ENCODE assay signal across 7 mouse cellular contexts in the genomic region with DNA sequence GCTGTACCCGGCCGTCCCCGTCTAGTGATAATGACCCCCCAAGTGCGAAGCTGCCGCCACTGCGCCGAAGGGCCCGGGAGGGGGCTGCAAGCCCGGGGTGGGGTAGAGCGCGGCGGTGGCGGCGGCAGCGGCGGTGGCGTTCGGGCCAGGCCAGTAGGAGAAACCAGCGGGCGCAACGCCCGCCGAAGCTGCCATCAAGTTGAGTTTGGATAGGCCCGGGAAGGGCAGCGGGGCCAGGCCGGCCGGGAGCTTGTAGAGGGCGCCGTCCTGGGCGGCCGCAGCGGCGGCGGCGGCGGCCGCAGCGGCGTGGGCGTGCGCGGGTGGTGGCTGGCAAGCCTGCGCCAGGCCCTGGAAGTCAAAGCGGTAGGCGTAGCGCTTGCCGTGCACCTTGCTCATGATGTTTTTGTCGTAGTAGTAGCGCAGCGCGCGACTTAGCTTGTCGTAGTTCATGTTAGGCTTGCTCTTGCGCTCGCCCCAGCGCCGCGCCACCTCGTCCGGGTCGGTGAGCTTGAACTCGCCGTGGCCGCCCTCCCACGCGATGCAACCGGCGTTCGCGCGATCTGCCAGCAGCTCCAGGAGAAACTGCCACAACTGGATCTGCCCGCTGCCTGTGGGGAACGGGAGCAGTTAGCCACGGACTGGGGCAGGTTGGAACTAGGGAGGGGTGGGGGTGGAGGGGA. TPM values are rescaled to one million over a fixed set of nuclear protein-coding genes. Genes with fewer than 3 reads are reported as not detected.
DNase-seq lines count a peak whose midpoint lies in the region; ATAC-seq and TF ChIP-seq lines count a peak whose summit lies in the region.

No protein-coding gene starts in this region.

- H3K36me3 ChIP-seq in liver, adult 2 months (ENCODE audit: control insufficient read depth, insufficient read depth, low read length): no peaks in the 10 kb centered on the region
- H3K36me3 ChIP-seq in forebrain, embryonic 10.5 days (replicated peaks): no peaks in the 10 kb centered on the region
- no peaks in the 10 kb centered on the region for H3K36me3 ChIP-seq in intestine, embryonic 15.5 days
- no peaks in the 10 kb centered on the region for H3K36me3 ChIP-seq in neural tube, embryonic 13.5 days

- no peak for DNase-seq in liver, adult 2 months (ENCODE audit: extremely low read depth, low read depth, low spot score)
- DNase-seq in liver: no peak
- DNase-seq in forebrain, embryonic 10.5 days (ENCODE audit: extremely low spot score, low spot score): no peak
- DNase-seq in right cerebral cortex, postnatal 4 days: no peak
- DNase-seq in layer of hippocampus, adult 9-11 months: no peak

- ATAC-seq in intestine, embryonic 15.5 days: no peak
- ATAC-seq in neural tube, embryonic 13.5 days (ENCODE audit: low read depth): no peak

- no peak overlapping the region for H3K27ac ChIP-seq in liver, adult 2 months (replicated peaks; ENCODE audit: insufficient read depth, low read depth, low read length)
- no peak overlapping the region for H3K27ac ChIP-seq in forebrain, embryonic 10.5 days
- no peak overlapping the region for H3K27ac ChIP-seq in intestine, embryonic 15.5 days
- no peak overlapping the region for H3K27ac ChIP-seq in neural tube, embryonic 13.5 days (replicated peaks)

- peak overlapping the region; percentile 66 for H3K4me2 ChIP-seq in intestine, embryonic 15.5 days (replicated peaks)
- H3K4me2 ChIP-seq in neural tube, embryonic 13.5 days: peak overlapping the region; percentile 67

- H3K4me3 ChIP-seq in liver, adult 2 months (ENCODE audit: insufficient read depth, low read depth, low read length): peak overlapping the region; percentile 6; the same call in 1 of the 2 replicates
- peak overlapping the region; percentile 45 for H3K4me3 ChIP-seq in forebrain, embryonic 10.5 days
- peak overlapping the region; percentile 31 for H3K4me3 ChIP-seq in intestine, embryonic 15.5 days (replicated peaks)
- H3K4me3 ChIP-seq in neural tube, embryonic 13.5 days: peak overlapping the region; percentile 38

- peaks cover 31% of the 10 kb centered on the region for H3K27me3 ChIP-seq in liver, adult 2 months (ENCODE audit: control insufficient read depth, insufficient read depth, low read length)
- H3K27me3 ChIP-seq in forebrain, embryonic 10.5 days (ENCODE audit: poor library complexity, severe bottlenecking): peaks cover 100% of the 10 kb centered on the region
- H3K27me3 ChIP-seq in intestine, embryonic 15.5 days (replicated peaks): peaks cover 85% of the 10 kb centered on the region
- H3K27me3 ChIP-seq in neural tube, embryonic 13.5 days: peaks cover 94% of the 10 kb centered on the region

- WGBS in liver, adult 2 months: 2% methylated on average over 72 of the region's 74 CpGs
- under 1% methylated on average over 74 of the region's 74 CpGs for WGBS in forebrain, embryonic 10.5 days
- WGBS in intestine, embryonic 15.5 days: under 1% methylated on average over 69 of the region's 74 CpGs
- WGBS in neural tube, embryonic 13.5 days: under 1% methylated on average over 74 of the region's 74 CpGs

- H3K9ac ChIP-seq in liver, adult 2 months (ENCODE audit: low read depth, low read length): no peak overlapping the region
- H3K9ac ChIP-seq in intestine, embryonic 15.5 days: no peak overlapping the region
- peak overlapping the region; percentile 49 for H3K9ac ChIP-seq in neural tube, embryonic 13.5 days

- TF ChIP-seq POLR2A in liver, adult 2 months (IDR thresholded peaks at IDR 0.05; ENCODE audit: extremely low read depth, insufficient read depth, low read length): no peak

- no peak for TF ChIP-seq CTCF in liver, adult 2 months (IDR thresholded peaks at IDR 0.05; ENCODE audit: low read depth, low read length)

- H3K4me1 ChIP-seq in liver, adult 2 months (ENCODE audit: control insufficient read depth, insufficient read depth, low read length): no peaks in the 10 kb centered on the region
- peaks cover 37% of the 10 kb centered on the region for H3K4me1 ChIP-seq in forebrain, embryonic 10.5 days
- H3K4me1 ChIP-seq in intestine, embryonic 15.5 days (replicated peaks): peaks cover 26% of the 10 kb centered on the region
- H3K4me1 ChIP-seq in neural tube, embryonic 13.5 days (replicated peaks): peaks cover 34% of the 10 kb centered on the region

- no peaks in the 10 kb centered on the region for H3K9me3 ChIP-seq in forebrain, embryonic 10.5 days
- no peaks in the 10 kb centered on the region for H3K9me3 ChIP-seq in intestine, embryonic 15.5 days
- H3K9me3 ChIP-seq in neural tube, embryonic 13.5 days: no peaks in the 10 kb centered on the region

- H3K79me2 ChIP-seq in liver, adult 2 months (ENCODE audit: control insufficient read depth, insufficient read depth, low read length): no peaks in the 10 kb centered on the region

RNA-seq across cellular contexts. Expression of a gene that starts 3.0 kb away (rescaled TPM):
- not detected in 2 replicates for total RNA-seq in liver, adult 2 months (2014; rRNA removed)
- not detected in 2 replicates for polyA plus RNA-seq in liver, adult 2 months (2012; rRNA removed)
- polyA plus RNA-seq in forebrain, embryonic 10.5 days (2016; fragmentation: Nextera tagmentation; extraction: Ambion mirVana): not detected in 2 replicates
- 2.2 and 2.9 TPM in 2 replicates for polyA plus RNA-seq in intestine, embryonic 15.5 days (2015; fragmentation: Nextera tagmentation; extraction: Ambion mirVana)
- polyA plus RNA-seq in neural tube, embryonic 13.5 days (2015; fragmentation: Nextera tagmentation; extraction: Ambion mirVana): 0.26 TPM in 1 of 2 replicates, not detected in the other

RNA-seq across cellular contexts. Expression of a gene that starts 10.7 kb away (rescaled TPM):
- not detected in 2 replicates for total RNA-seq in liver, adult 2 months (2014; rRNA removed)
- not detected in 2 replicates for polyA plus RNA-seq in liver, adult 2 months (2012; rRNA removed)
- not detected in 2 replicates for polyA plus RNA-seq in forebrain, embryonic 10.5 days (2016; fragmentation: Nextera tagmentation; extraction: Ambion mirVana)
- polyA plus RNA-seq in intestine, embryonic 15.5 days (2015; fragmentation: Nextera tagmentation; extraction: Ambion mirVana): 1.7 and 3.0 TPM in 2 replicates
- 0.85 TPM in 1 of 2 replicates, not detected in the other for polyA plus RNA-seq in neural tube, embryonic 13.5 days (2015; fragmentation: Nextera tagmentation; extraction: Ambion mirVana)

RNA-seq across cellular contexts. Expression of a gene that starts 27.5 kb away (rescaled TPM):
- total RNA-seq in liver, adult 2 months (2014; rRNA removed): not detected in 2 replicates
- not detected in 2 replicates for polyA plus RNA-seq in liver, adult 2 months (2012; rRNA removed)
- polyA plus RNA-seq in forebrain, embryonic 10.5 days (2016; fragmentation: Nextera tagmentation; extraction: Ambion mirVana): 0.22 and 0.25 TPM in 2 replicates
- polyA plus RNA-seq in intestine, embryonic 15.5 days (2015; fragmentation: Nextera tagmentation; extraction: Ambion mirVana): 0.13 and 0.16 TPM in 2 replicates
- polyA plus RNA-seq in neural tube, embryonic 13.5 days (2015; fragmentation: Nextera tagmentation; extraction: Ambion mirVana): 7.8 and 9.0 TPM in 2 replicates

RNA-seq across cellular contexts. Expression of a gene that starts 53.2 kb away (rescaled TPM):
- not detected in 2 replicates for total RNA-seq in liver, adult 2 months (2014; rRNA removed)
- not detected in 2 replicates for polyA plus RNA-seq in liver, adult 2 months (2012; rRNA removed)
- polyA plus RNA-seq in forebrain, embryonic 10.5 days (2016; fragmentation: Nextera tagmentation; extraction: Ambion mirVana): 0.04 and 0.25 TPM in 2 replicates
- polyA plus RNA-seq in intestine, embryonic 15.5 days (2015; fragmentation: Nextera tagmentation; extraction: Ambion mirVana): 0.08 and 0.19 TPM in 2 replicates
- polyA plus RNA-seq in neural tube, embryonic 13.5 days (2015; fragmentation: Nextera tagmentation; extraction: Ambion mirVana): 0.04 and 0.14 TPM in 2 replicates
